Mouse (Mus musculus) mouse trophoblast stem cell (cell line): ENCODE measurements around the gene Ttc28.
"Not testable (repeated sequence)": the region's sequence is repeated elsewhere in the genome, so short reads cannot be mapped to it uniquely, and the experiment has no call there.

Experiments used
- in situ Hi-C, 2 experiments: fragments of 300-500 bp; cut with MseI, MboI; formaldehyde crosslinking; loops; 2 replicates in 1 of 2; 3 replicates in 1 of 2; pipeline ENCODE4 v1.15.1; 2025

Ttc28 gene

DNA sequence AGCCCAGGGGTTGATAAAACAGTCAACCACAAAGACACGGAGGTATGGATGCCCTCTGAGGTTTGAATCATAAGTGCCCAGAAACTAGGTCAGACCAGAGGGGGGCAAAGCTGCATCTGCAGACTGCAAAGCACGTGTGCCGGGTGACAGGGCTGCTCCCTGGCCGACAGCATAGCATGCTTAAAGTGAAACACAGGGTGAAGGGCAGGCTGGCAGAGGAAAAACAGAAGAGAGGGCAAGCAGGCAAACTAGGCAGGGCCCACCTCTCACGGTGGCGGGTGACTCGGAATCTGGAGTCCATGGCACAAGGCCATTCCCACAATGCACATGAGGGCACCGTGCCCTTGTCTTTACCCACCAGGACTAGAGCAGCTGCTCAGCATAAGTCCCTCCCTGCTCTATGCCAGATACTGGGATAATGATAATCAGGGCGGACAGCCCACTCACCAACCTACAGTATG, 357.6 kb downstream of the Ttc28 start:
- in situ Hi-C loops = no loop called here

- in situ Hi-C loops = no loop called here
Observed at GRCm38 (mm10) chr5:111239223-111239622, 359.6 kb downstream of the Ttc28 start.

DNA sequence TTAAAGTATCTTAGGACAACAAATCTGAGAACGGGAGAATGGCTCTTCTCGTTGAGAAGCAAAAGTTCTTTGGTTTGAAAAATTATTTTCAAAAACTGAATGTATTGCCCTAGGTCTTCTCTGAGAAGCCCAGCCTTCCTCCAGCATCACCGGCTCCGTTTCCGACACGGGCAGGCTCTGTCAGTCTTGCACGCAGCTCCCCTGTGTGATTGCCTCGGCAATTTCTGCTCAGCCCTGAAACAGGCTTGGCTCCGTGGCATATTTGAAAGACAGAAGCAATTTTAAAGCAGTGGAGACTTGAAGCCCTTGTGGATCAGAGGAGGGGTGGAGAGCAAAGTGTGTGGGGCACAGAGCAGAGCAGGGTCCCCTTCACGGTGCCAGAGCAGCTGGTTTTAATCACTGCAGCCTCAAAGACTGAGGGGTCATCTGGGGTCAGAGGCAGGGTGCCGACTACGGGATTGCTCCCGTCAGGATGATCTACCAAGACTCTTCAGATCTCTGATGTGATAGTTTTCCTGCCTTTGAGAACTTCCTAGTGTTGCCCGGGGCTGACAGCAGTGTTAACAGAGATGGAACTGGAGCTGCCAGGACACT, 363.9 kb downstream of the Ttc28 start:
- in situ Hi-C loops = no loop called here

DNA sequence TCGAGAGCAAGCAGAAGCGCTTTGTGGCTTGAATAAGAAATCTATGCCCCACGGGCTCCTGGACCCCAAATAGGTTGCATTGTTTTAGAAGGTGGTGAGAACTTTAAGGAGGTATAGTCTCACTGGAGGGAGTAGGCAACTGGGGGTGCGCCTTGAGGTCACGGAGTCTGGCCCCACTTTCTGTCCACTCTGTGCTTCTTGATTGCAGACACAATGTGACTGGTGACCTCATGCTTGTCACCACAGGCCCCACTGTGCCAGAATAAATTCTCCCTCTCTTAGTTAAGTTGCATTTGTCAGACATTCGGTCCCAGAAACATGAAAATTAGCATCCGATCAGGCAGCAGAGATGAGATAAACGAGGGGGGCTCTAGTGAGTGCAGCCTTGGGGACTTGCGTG, 364.5 kb downstream of the Ttc28 start:
- in situ Hi-C loops = no loop called here

GRCm38 (mm10) chr5:111247571-111248265, 368.1 kb downstream of the Ttc28 start:
- in situ Hi-C loops = no loop called here

- in situ Hi-C loops = no loop called here
Observed at GRCm38 (mm10) chr5:111252147-111252546, 372.5 kb downstream of the Ttc28 start.

DNA sequence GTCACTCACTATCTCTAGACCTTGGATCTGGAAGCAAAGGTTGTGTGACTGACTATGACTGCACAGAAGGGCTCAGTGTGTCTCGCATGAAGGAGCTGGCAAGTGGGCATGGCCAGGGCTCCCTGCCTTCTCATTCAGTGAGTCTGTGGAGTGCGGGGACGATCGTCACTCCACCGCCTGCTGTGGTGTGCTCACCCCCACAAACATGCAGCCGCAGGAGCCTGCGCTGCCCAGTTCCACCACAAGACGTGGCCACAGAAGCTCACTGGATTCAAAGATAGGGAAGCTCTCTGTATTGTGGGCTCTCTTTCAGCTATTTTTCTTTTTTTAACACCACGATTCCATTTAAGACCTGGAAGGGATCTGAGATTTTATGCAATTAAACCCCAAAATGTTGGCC, 374.8 kb downstream of the Ttc28 start:
- in situ Hi-C loops = no loop called here

GRCm38 (mm10) chr5:111254781-111255180, 375.2 kb downstream of the Ttc28 start:
- in situ Hi-C loops = no loop called here

DNA sequence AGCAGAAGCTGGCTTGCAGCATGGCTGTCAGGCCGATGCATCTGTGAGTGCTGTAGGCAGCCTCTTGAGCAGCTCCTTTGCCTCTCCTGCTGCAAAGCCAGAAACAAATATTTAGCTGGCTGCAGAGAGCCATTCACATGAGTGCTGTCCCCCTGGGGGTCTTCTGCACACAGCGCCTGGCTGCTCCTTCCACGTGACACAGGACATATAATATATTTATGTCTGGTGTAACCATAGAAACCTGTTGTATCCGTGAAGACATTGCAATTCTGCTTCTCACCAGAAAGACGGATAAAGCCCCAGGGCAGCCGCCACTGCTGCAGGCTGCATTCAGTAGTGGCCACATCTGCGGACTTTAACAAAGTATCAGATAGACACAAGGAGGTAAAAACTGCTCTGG, 376.6 kb downstream of the Ttc28 start:
- in situ Hi-C loops = no loop called here

- in situ Hi-C loops = no loop called here
Observed at GRCm38 (mm10) chr5:111257127-111257526, 377.5 kb downstream of the Ttc28 start.

DNA sequence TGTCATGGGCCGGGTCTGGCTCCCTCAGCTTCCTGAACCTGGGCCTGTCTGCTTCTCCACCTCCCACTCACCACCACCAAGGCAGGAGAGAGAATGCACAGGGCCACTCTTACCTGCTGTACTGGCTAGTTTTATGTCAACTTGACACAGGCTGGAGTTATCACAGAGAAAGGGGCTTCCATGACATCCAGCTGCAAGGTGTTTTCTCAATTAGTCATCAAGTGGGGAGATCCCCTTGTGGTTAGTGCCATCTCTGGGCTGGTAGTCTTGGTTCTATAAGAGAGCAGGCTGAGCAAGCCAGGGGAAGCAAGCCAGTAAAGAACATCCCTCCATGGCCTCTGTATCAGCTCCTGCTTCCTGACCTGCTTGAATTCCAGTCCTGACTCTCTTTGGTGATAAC, 381.6 kb downstream of the Ttc28 start:
- in situ Hi-C loops = not testable (repeated sequence)

- in situ Hi-C loops = no loop called here
Observed at GRCm38 (mm10) chr5:111261733-111262573, 382.4 kb downstream of the Ttc28 start.

- in situ Hi-C loops = no loop called here
Observed at GRCm38 (mm10) chr5:111262574-111263239, 383.1 kb downstream of the Ttc28 start.

DNA sequence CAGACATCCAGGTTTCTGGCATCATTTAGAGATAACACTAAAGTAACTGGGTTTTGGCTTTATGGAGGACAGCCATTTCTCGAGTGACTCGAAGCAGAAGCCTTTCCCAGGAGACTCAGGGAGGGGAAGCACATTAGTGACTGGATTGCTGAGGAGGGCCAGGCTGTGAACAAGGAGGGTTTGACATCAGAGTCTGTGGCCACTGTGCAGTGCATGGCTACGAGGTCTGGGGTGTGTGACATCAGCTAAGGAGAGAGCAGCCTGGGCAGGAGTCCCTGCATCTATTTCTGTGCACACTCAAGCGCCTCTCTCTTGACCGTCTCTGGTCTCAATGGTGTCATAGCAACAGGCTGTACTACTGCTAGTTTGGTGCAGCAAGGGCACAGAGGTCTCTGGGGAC, 383.8 kb downstream of the Ttc28 start:
- in situ Hi-C loops = no loop called here

- in situ Hi-C loops = no loop called here
Observed at GRCm38 (mm10) chr5:111264488-111264887, 384.9 kb downstream of the Ttc28 start.

GRCm38 (mm10) chr5:111266658-111267057, 387.1 kb downstream of the Ttc28 start:
- in situ Hi-C loops = no loop called here

DNA sequence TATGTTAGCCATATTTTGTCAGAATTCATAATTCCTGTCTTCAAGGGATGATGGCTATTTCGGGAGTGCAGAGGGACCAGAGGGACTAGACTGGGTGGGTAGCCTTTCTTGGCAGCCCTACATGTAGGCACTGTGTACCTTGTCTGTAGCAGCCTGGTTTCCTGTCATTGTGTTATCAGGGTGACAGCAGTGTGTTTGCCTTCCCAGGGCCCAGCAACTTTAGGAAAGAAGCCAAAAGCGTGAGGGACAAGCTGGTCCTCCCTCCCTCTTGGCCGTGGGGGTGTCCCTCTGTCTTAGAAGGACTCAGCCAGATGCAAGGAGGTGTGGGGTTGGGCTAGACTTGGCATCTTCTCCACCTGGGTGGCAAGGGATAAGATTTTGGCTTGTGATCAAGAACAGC, 387.5 kb downstream of the Ttc28 start:
- in situ Hi-C loops = no loop called here

- in situ Hi-C loops = no loop called here
Observed at GRCm38 (mm10) chr5:111268852-111269251, 389.2 kb downstream of the Ttc28 start.

DNA sequence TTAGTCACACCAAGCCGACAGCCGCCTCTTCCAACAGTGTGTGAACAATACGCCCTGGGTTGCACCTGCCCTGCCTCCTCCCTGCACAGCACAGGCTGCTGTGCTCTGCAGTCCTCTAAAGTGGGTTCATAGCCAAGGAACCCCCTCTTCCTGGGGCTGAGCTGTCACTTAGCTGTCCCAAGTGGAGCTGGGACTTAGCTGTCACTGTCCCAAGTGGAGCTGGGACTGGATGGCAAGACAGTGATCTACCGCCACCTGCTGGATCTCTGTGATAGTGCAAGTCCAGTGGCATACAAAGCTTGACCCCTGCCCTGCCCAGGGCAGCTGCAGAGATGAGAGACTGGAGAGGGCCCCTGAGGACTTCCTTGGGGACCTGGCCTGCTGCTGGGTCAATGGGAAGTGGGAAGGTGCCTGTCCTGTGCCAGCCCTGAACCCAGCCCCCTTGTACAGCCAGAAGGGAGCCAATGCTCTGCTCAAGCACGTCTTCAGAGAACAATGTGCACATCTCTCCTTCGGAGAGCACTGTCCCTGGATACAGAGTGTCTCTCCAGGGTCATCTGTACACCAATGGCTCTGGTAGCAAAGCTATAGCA, 390.1 kb downstream of the Ttc28 start:
- in situ Hi-C loops = no loop called here

- in situ Hi-C loops = no loop called here
Observed at GRCm38 (mm10) chr5:111270246-111271002, 390.8 kb downstream of the Ttc28 start.

GRCm38 (mm10) chr5:111273589-111273988, 394.0 kb downstream of the Ttc28 start:
- in situ Hi-C loops = no loop called here
